Mouse (Mus musculus): Measurements from ENCODE around the gene Rspo4.

The Rspo4 gene

GRCm38 (mm10) chr2:151914120-151914519 is 71.4 kb downstream of the Rspo4 start:
- no peak for DNase-seq

GRCm38 (mm10) chr2:151915111-151915510 is 72.4 kb downstream of the Rspo4 start:
- no peak for DNase-seq

- no peak for DNase-seq
Measured at GRCm38 (mm10) chr2:151916061-151916831, 73.5 kb downstream of the Rspo4 start.

GRCm38 (mm10) chr2:151919140-151919539 is 76.4 kb downstream of the Rspo4 start:
- no peak for DNase-seq

- DNase-seq = no peak
Measured at GRCm38 (mm10) chr2:151921068-151921467, 78.3 kb downstream of the Rspo4 start.

GRCm38 (mm10) chr2:151921596-151921995 is 78.9 kb downstream of the Rspo4 start:
- no peak for DNase-seq

Measured in right cerebral cortex, postnatal 25 days (tissue).